Mouse (Mus musculus) liver, embryonic 13.5 days (tissue): ENCODE measurements around the gene Arhgap35. TPM values are rescaled to one million over a fixed set of nuclear protein-coding genes. Genes with fewer than 3 reads are reported as not detected.

Experiments used
- ATAC-seq: fragments of 200-750 bp; cut with Nextera tagmentation; 2 replicates; pipeline ENCODE4 v1.8.0; 2017; ENCODE audit warnings: low read depth, mild to moderate bottlenecking, moderate number of reproducible peaks, moderate library complexity
- DNase-seq: peaks from one replicate; pipeline ENCODE4 v3.0.0; 2022
- H3K27ac ChIP-seq: fragments of 300-500 bp; sonication (generic); 2 replicates; pipeline ENCODE4 v1.5.1; 2015; ENCODE audit warnings: moderate library complexity, mild to moderate bottlenecking, inconsistent platforms
- H3K27me3 ChIP-seq: fragments of 300-500 bp; sonication (generic); 2 replicates; pipeline ENCODE4 v1.6.1; 2015; ENCODE audit warnings: mild to moderate bottlenecking, inconsistent platforms
- H3K36me3 ChIP-seq: fragments of 300-500 bp; sonication (generic); 2 replicates; pipeline ENCODE4 v1.6.1; 2015; ENCODE audit warnings: mild to moderate bottlenecking, inconsistent platforms
- H3K4me1 ChIP-seq: fragments of 300-500 bp; sonication (generic); replicated peaks from 2 replicates; pipeline ENCODE4 v1.6.1; 2015; ENCODE audit warnings: inconsistent platforms
- H3K4me2 ChIP-seq: fragments of 300-500 bp; sonication (generic); 2 replicates; pipeline ENCODE4 v1.6.1; 2015; ENCODE audit warnings: inconsistent platforms, mild to moderate bottlenecking, moderate library complexity
- H3K4me3 ChIP-seq: fragments of 300-500 bp; sonication (generic); replicated peaks from 2 replicates; pipeline ENCODE4 v1.5.1; 2015; ENCODE audit warnings: mild to moderate bottlenecking, inconsistent platforms
- H3K9ac ChIP-seq: fragments of 300-500 bp; sonication (generic); 2 replicates; pipeline ENCODE4 v1.6.1; 2015; ENCODE audit warnings: mild to moderate bottlenecking, inconsistent platforms
- H3K9me3 ChIP-seq: fragments of 300-500 bp; sonication (generic); replicated peaks from 2 replicates; pipeline ENCODE4 v1.6.1; 2016; ENCODE audit warnings: inconsistent platforms
- WGBS: fragments of 180-500 bp; shearing (Covaris S2); methylation state at CpG from one replicate; pipeline ENCODE4 v1.1.7; 2015; ENCODE audit not compliant: insufficient replicate concordance; 5-methylcytosine and 5-hydroxymethylcytosine counted together
- polyA plus RNA-seq: library from polyadenylated mRNA; unstranded; fragments of >200 nt; fragmentation: Nextera tagmentation; extraction: Ambion mirVana; gene quantifications from 2 replicates; pipeline ENCODE4 v1.2.1, GENCODE M21; 2015

Arhgap35 gene
- polyA plus RNA-seq, 1 experiment from 2014 or later = 1.7 TPM

DNA sequence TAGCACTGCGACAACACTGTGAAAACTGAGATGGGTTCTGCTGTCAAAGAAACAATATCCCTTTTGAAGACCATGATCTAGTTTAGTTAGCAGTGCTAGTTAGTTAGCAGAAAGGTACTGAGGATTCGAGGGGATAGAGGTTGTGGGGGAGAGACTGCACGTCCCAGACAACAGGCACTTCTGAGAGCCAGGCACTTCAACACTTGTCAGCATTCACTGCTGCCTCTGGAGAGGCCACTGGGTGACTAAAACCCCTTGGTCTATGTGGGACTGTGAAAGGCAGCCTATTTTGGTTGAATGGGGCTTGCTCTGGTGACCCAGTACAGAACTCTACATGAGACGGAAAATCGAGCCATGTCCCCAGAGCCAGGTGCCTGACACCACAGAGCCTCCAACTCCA, 97.6 kb downstream of the Arhgap35 start:
- Histone ChIP-seq H3K4me3 (no peak overlapping the region), H3K9ac (no peak overlapping the region), H3K9me3 (no peaks in the 10 kb centered on the region), H3K4me1 (0 out of 2 replicates have a peak, but pooled peaks cover 2% of the 10 kb centered on the region), H3K27ac (no peak overlapping the region), H3K36me3 (0 out of 2 replicates have a peak, but pooled peaks cover under 1% of the 10 kb centered on the region), H3K27me3 (no peaks in the 10 kb centered on the region), H3K4me2 (no peak overlapping the region)
- ATAC-seq (no peak), DNase-seq (no peak)
- 75% methylated on average over 5 of the region's 5 CpGs for WGBS

DNA sequence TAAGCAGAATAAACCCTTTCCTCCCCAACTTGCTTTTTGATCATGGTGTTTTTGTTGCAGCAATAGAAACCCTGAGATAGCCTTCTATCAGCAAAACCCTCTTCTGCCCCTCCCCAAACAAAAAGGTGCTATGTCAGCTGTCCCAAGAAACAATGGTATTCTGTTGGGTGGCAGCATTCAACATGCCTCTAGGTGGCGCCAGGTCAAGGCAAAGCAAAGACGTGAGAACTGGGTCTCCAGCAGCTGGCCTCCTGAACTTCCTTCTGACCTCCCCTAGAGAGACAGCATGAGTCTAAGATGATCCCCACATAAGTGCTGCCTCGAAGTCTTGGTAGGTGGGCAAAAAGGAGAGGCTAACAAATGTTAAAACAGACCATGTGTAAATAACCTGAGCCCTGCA, 107.5 kb downstream of the Arhgap35 start:
- no peak for ATAC-seq
- H3K4me2 ChIP-seq = no peak overlapping the region
- H3K4me1 ChIP-seq = peaks cover 9% of the 10 kb centered on the region; the same call in 1 of the 2 replicates
- H3K36me3 ChIP-seq = peaks cover 14% of the 10 kb centered on the region; the same call in 1 of the 2 replicates
- no peaks in the 10 kb centered on the region for H3K27me3 ChIP-seq
- WGBS = 7% methylated on average over 3 of the region's 3 CpGs
- H3K27ac ChIP-seq = no peak overlapping the region
- no peak overlapping the region for H3K4me3 ChIP-seq
- no peak overlapping the region for H3K9ac ChIP-seq
- no peaks in the 10 kb centered on the region for H3K9me3 ChIP-seq
- DNase-seq = peak; percentile 15

DNA sequence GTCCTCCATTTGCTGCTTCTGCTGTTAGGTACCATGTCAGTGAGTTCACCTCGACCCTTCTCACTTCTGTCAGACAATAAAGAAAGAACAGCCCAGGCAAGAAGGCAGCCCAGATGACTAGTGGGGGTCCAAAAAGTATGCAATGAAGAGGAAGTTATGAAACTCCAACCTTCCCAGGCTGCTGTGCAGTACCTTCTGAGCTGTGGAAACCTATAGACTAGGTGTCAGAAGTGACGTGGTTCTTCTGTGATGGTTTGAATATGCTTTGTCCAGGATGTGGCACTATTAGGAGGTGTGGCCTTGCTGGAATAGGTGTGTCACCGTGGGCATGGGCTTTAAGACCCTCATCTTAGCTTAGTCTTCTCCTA, 109.6 kb downstream of the Arhgap35 start:
- 61% methylated on average over 3 of the region's 3 CpGs for WGBS
- Histone ChIP-seq H3K4me2 (no peak overlapping the region), H3K4me3 (no peak overlapping the region), H3K4me1 (peaks cover 9% of the 10 kb centered on the region; the same call in 1 of the 2 replicates), H3K27me3 (no peaks in the 10 kb centered on the region), H3K9me3 (no peaks in the 10 kb centered on the region), H3K27ac (no peak overlapping the region), H3K36me3 (peaks cover 11% of the 10 kb centered on the region; the same call in 1 of the 2 replicates), H3K9ac (no peak overlapping the region)
- ATAC-seq (0 out of 2 replicates have a peak, but pooled peaks have one; percentile 4), DNase-seq (no peak)

DNA sequence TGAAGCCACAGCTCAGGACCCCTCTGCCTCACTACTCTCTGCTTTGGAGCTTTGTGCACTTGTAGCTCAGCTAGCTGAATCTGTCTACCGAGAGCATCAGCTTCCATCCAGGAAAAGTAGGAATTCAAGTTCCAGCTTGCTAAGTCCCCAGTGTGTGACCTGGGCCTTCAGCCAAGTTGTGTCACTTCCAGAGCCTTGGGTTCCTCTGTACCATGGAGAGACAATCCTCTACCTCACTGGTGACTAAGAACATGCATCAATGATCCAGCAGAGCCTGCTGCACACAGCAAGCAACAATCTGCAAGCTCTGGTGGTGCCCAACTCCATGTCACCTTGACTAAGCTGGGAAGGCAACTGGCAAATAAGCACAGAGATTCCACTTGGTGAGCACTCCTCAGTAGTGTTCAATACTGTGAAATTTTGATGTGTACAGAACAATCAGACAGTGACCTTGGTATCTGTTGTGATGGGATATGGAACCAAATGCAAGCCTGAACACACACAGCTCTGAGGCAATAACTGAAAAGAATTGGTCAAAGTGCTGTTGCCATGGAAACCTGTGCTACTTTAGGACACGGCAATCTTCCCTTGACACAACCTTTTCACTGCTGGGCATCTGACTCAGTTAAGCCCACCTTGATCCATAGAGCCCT, 110.1 kb downstream of the Arhgap35 start:
- peak; percentile 77 for ATAC-seq
- Histone ChIP-seq H3K27me3 (no peaks in the 10 kb centered on the region), H3K4me2 (no peak overlapping the region), H3K4me3 (no peak overlapping the region), H3K9ac (no peak overlapping the region), H3K4me1 (peaks cover 9% of the 10 kb centered on the region; the same call in 1 of the 2 replicates), H3K9me3 (no peaks in the 10 kb centered on the region), H3K36me3 (peaks cover 11% of the 10 kb centered on the region; the same call in 1 of the 2 replicates), H3K27ac (peak overlapping the region; percentile 59)
- 75% methylated on average over 2 of the region's 2 CpGs for WGBS
- DNase-seq = no peak

DNA sequence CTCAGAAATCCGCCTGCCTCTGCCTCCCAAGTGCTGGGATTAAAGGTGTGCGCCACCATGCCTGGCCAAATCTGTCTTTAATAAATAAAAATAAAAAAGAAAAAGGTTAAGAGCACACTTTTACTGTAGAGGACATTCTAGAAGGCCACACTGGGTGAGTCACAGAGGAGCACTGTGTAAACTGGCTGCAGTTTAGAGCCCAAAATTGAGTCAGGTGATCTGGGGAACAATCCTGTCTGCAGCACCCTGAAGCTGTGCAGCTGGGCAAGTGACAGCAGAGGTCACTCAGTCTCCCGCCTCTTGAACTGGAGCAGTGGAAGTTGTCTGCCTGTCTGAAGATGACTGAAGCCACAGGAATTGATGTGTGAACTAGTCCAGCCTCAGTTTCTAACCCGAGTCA, 113.2 kb downstream of the Arhgap35 start:
- Histone ChIP-seq H3K27me3 (no peaks in the 10 kb centered on the region), H3K4me2 (no peak overlapping the region), H3K4me3 (no peak overlapping the region), H3K9me3 (no peaks in the 10 kb centered on the region), H3K27ac (no peak overlapping the region), H3K4me1 (peaks cover 9% of the 10 kb centered on the region; the same call in 1 of the 2 replicates), H3K9ac (no peak overlapping the region), H3K36me3 (peaks cover 31% of the 10 kb centered on the region)
- WGBS = 72% methylated on average over 4 of the region's 4 CpGs
- DNase-seq = no peak
- no peak for ATAC-seq

DNA sequence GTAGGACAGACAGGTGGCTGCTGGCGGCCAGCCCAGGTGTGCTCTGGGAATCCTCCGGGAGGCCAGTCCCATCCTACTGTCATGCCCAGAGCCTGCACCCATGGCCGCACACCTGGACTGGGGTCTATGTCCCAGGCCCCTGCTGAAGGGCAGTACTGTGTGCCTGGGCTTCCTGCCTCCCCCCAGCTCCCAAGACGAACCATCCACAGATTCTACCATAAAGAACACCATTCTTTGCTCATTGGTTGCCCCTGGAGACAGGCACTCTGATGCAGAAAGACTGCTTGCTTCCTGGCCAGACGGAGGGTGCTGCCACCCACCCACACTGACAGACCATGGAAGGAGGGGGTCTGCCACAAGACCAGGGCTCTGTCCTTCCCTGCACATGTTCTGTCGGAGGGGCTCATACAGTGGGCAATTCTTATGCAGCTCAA, 115.1 kb downstream of the Arhgap35 start:
- Histone ChIP-seq H3K36me3 (peaks cover 36% of the 10 kb centered on the region), H3K4me2 (no peak overlapping the region), H3K9ac (no peak overlapping the region), H3K9me3 (no peaks in the 10 kb centered on the region), H3K4me3 (no peak overlapping the region), H3K4me1 (0 out of 2 replicates have a peak, but pooled peaks cover 3% of the 10 kb centered on the region), H3K27me3 (no peaks in the 10 kb centered on the region), H3K27ac (no peak overlapping the region)
- ATAC-seq = no peak
- 71% methylated on average over 6 of the region's 6 CpGs for WGBS
- DNase-seq = no peak

DNA sequence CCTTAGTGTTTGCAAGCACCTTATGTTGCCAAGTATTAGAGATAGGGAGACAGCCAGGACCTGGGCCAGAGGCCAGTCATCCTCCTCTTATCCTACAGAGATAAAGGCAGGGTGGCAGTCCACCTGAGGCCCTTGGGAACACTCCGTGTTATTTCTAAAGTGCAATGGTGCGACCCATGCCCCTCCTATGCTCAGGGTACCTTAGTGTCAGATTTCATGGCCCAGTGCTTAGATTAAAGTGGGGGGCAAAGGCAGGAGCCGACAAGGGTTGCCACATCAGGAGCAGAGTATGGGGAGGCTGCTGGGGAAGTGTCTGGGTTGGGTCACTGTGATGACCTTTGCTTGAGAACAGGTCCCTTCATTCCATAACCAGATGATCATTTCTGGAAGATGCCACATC, 118.5 kb downstream of the Arhgap35 start:
- no peak for DNase-seq
- ATAC-seq = no peak
- WGBS = 69% methylated on average over 3 of the region's 3 CpGs
- H3K9ac ChIP-seq = no peak overlapping the region
- H3K36me3 ChIP-seq = peaks cover 29% of the 10 kb centered on the region
- no peak overlapping the region for H3K4me3 ChIP-seq
- no peaks in the 10 kb centered on the region for H3K27me3 ChIP-seq
- H3K27ac ChIP-seq = no peak overlapping the region
- no peak overlapping the region for H3K4me2 ChIP-seq
- no peaks in the 10 kb centered on the region for H3K9me3 ChIP-seq
- no peaks in the 10 kb centered on the region for H3K4me1 ChIP-seq

DNA sequence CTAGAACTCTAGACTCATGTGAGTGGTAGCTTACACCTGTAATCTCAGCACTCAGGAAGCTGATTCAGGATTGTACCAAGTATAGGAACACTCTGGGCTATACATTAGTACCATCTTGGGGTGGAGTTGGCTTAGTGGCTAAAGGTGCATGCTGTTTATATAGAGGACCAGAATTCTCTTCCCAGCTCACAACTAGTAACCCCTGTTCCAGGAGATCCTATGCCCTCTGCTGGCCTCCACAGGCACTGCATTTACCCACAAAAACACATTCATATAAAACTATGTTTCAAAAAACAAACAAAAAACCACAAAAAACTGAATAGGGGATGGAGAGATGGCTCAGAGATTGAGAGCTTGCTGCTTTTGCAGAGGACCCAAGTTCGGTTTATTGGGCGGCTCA, 121.4 kb downstream of the Arhgap35 start:
- ATAC-seq = no peak
- 38% methylated on average over 2 of the region's 2 CpGs for WGBS

DNA sequence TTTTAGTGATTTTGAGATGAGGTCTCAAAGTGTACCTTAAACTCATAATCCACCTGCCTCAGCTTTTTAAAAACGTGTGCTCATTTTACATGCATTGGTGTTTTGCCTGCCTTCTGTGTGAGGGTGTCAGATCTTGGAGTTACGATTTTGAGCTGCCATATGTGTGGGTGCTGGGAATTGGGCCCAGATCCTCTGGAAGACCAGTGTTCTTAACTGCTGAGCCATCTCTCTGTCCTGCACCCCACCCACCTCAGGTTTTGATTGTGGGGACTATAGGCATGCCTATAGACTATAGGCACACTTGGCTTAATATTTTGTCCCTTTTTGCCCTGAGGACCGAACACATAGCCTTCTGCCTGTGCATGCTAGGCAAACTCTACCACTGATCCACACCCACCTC, 122.6 kb downstream of the Arhgap35 start:
- Histone ChIP-seq H3K9ac (no peak overlapping the region), H3K27me3 (no peaks in the 10 kb centered on the region), H3K4me1 (no peaks in the 10 kb centered on the region), H3K4me3 (no peak overlapping the region), H3K27ac (no peak overlapping the region), H3K4me2 (no peak overlapping the region), H3K36me3 (peaks cover 16% of the 10 kb centered on the region), H3K9me3 (no peaks in the 10 kb centered on the region)
- DNase-seq = no peak
- no peak for ATAC-seq
- 52% methylated on average over 3 of the region's 3 CpGs for WGBS

More for the DNA sequence above, 121.4 kb downstream of the Arhgap35 start:
- no peak for DNase-seq
- Histone ChIP-seq H3K27me3 (no peaks in the 10 kb centered on the region), H3K4me3 (no peak overlapping the region), H3K9ac (no peak overlapping the region), H3K9me3 (no peaks in the 10 kb centered on the region), H3K36me3 (peaks cover 27% of the 10 kb centered on the region), H3K4me2 (no peak overlapping the region), H3K27ac (no peak overlapping the region), H3K4me1 (no peaks in the 10 kb centered on the region)

DNA sequence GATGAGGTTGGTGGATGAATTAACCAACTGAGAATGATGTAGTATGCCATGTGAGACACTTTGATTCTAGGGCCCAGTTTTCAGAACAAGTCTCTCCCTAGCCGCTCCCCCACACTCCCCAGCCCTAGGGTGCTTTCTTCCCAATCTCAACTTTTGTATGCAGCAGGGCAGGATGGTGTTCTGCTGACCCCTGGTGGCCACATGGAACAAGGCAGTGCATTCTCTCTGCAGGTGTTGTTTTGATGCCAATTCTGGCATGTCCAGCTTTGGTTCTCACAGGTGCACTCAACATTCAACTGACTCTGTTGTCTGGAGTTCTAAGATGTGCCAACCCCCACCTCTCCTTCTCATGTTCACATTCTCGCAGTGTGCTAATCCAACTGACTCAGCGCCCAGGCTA, 123.0 kb downstream of the Arhgap35 start:
- 31% methylated on average over 3 of the region's 3 CpGs for WGBS
- no peaks in the 10 kb centered on the region for H3K9me3 ChIP-seq
- DNase-seq (peak; percentile 39), ATAC-seq (no peak)
- H3K4me3 ChIP-seq = no peak overlapping the region
- H3K4me1 ChIP-seq = no peaks in the 10 kb centered on the region
- peaks cover 11% of the 10 kb centered on the region for H3K36me3 ChIP-seq
- no peak overlapping the region for H3K9ac ChIP-seq
- no peak overlapping the region for H3K27ac ChIP-seq
- H3K4me2 ChIP-seq = no peak overlapping the region
- no peaks in the 10 kb centered on the region for H3K27me3 ChIP-seq

DNA sequence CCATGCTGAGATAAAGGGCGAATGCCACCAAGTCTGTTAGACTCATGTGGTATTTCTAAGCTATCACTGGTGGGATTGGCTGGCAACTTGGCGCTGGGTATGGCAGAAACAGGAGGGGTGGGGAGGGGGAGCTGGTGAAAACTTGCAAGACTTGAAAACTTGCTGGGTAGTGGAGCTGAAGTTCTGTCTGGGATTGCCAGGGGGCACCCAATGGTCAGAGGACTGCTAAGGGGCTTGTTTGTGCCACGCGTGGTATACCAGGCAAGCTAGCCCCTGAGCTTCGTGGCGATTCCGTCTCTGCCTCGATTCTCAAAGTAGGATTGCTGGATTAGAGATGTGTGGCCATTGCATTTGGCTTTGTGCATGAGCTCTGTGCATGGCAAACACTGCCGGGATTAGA, 124.8 kb downstream of the Arhgap35 start:
- H3K4me3 ChIP-seq = no peak overlapping the region
- no peak overlapping the region for H3K4me2 ChIP-seq
- 72% methylated on average over 9 of the region's 9 CpGs for WGBS
- ATAC-seq (no peak), DNase-seq (peak; percentile 22)
- no peak overlapping the region for H3K27ac ChIP-seq
- H3K4me1 ChIP-seq = no peaks in the 10 kb centered on the region
- H3K27me3 ChIP-seq = no peaks in the 10 kb centered on the region
- H3K36me3 ChIP-seq = no peaks in the 10 kb centered on the region
- H3K9ac ChIP-seq = no peak overlapping the region
- H3K9me3 ChIP-seq = no peaks in the 10 kb centered on the region

DNA sequence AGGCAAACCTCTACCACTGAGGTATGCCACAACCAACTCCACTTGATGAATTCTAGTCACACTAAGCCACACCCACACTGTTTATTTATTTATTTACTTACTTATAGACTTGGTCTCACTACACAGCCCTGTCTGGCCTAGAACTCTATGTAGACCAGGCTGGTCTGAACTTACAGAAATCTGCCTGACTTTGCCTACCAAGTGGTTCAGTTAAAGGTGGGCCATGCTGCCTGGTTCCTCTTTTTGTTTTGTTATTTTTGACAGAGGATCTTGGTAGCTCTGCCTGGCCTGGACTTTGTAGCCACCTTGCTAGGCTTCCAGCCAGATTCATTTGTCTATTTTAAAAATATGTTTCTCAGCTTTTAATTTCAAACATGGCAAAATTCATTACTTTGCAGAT, 126.0 kb downstream of the Arhgap35 start:
- H3K4me1 ChIP-seq = no peaks in the 10 kb centered on the region
- H3K36me3 ChIP-seq = no peaks in the 10 kb centered on the region
- ATAC-seq (no peak), DNase-seq (no peak)
- H3K9ac ChIP-seq = no peak overlapping the region
- H3K27ac ChIP-seq = no peak overlapping the region
- H3K9me3 ChIP-seq = no peaks in the 10 kb centered on the region
- H3K4me2 ChIP-seq = no peak overlapping the region
- no peak overlapping the region for H3K4me3 ChIP-seq
- no peaks in the 10 kb centered on the region for H3K27me3 ChIP-seq
